Mouse (Mus musculus) bone marrow, adult 2 months (tissue): ENCODE measurements around the gene Hoxb8.

Experiments
- CTCF ChIP-seq: fragments of 200-500 bp; IDR thresholded peaks from 2 replicates; pipeline ENCODE4 v1.5.1; 2011; ENCODE audit warnings: low read length, control low read depth; ENCODE audit not compliant: control insufficient read depth, insufficient read depth
- POLR2A ChIP-seq: fragments of 200-500 bp; IDR thresholded peaks from 2 replicates; pipeline ENCODE4 v1.6.1; 2011; ENCODE audit warnings: low read depth, mild to moderate bottlenecking, control low read depth, low read length, borderline replicate concordance; ENCODE audit not compliant: control insufficient read depth

- TF ChIP-seq CTCF (peak; percentile 77), POLR2A (no peak)
These were observed 21.7 kb downstream of the Hoxb8 start, which contains the start of gene Hoxb5 for GRCm38 (mm10) chr11:96303151-96304099.
